Mouse (Mus musculus) kidney, embryonic 16.5 days (tissue): ENCODE results near the gene Ppp2r3c. TPM values are rescaled to one million over a fixed set of nuclear protein-coding genes. Genes with fewer than 3 reads are reported as not detected.
"Not testable (repeated sequence)": the region's sequence is repeated elsewhere in the genome, so short reads cannot be mapped to it uniquely, and the experiment has no call there.

Source experiments
- ATAC-seq: fragments of 200-750 bp; cut with Nextera tagmentation; 2 replicates; pipeline ENCODE4 v1.8.0; 2017; ENCODE audit warnings: moderate TSS enrichment; ENCODE audit not compliant: low FRiP score, low TSS enrichment
- H3K27ac ChIP-seq: fragments of 300-500 bp; sonication (generic); 2 replicates; pipeline ENCODE4 v1.5.1; 2014; ENCODE audit warnings: low read length
- H3K27me3 ChIP-seq: fragments of 300-500 bp; sonication (generic); 2 replicates; pipeline ENCODE4 v1.6.1; 2014; ENCODE audit warnings: low read length, control low read depth, mixed read lengths; ENCODE audit not compliant: insufficient read depth
- H3K36me3 ChIP-seq: fragments of 300-500 bp; sonication (generic); 2 replicates; pipeline ENCODE4 v1.6.1; 2014; ENCODE audit warnings: low read length, control low read depth, mixed read lengths; ENCODE audit not compliant: insufficient read depth
- H3K4me1 ChIP-seq: fragments of 300-500 bp; sonication (generic); 2 replicates; pipeline ENCODE4 v1.6.1; 2014; ENCODE audit warnings: low read length, control low read depth, mixed read lengths; ENCODE audit not compliant: insufficient read depth
- H3K4me2 ChIP-seq: fragments of 300-500 bp; sonication (generic); replicated peaks from 2 replicates; pipeline ENCODE4 v1.6.1; 2014; ENCODE audit warnings: low read depth, low read length
- H3K4me3 ChIP-seq: fragments of 300-500 bp; sonication (generic); 2 replicates; pipeline ENCODE4 v1.5.1; 2014; ENCODE audit warnings: mild to moderate bottlenecking, low read length
- H3K9ac ChIP-seq: fragments of 300-500 bp; sonication (generic); replicated peaks from 2 replicates; pipeline ENCODE4 v1.6.1; 2014; ENCODE audit warnings: low read length
- H3K9me3 ChIP-seq: fragments of 300-500 bp; sonication (generic); 2 replicates; pipeline ENCODE4 v1.6.1; 2016; ENCODE audit warnings: low read length, control low read depth
- WGBS: fragments of 180-500 bp; shearing (Covaris S2); extraction: QIAGEN DNeasy Blood & Tissue Kit; methylation state at CpG from one replicate; pipeline ENCODE4 v1.1.7; 2014; 5-methylcytosine and 5-hydroxymethylcytosine counted together
- polyA plus RNA-seq: library from polyadenylated mRNA; unstranded; fragments of >200 nt; fragmentation: Nextera tagmentation; extraction: Ambion mirVana; gene quantifications from 2 replicates; pipeline ENCODE4 v1.2.1, GENCODE M21; 2015

Gene Ppp2r3c
- polyA plus RNA-seq = 14.8 and 15.6 TPM in 2 replicates

- H3K36me3 ChIP-seq = peaks cover 16% of the 10 kb centered on the region
- H3K27ac ChIP-seq = peak within 1 kb of the TSS; percentile 95
- peak; percentile 95 for ATAC-seq
- no peaks in the 10 kb centered on the region for H3K27me3 ChIP-seq
- under 1% methylated on average over 55 of the region's 55 CpGs for WGBS
- H3K4me3 ChIP-seq = peak within 1 kb of the TSS; percentile 83
- H3K9me3 ChIP-seq = 0 out of 2 replicates have a peak, but pooled peaks cover 3% of the 10 kb centered on the region
- H3K4me1 ChIP-seq = peaks cover 32% of the 10 kb centered on the region
- H3K4me2 ChIP-seq = peak within 1 kb of the TSS; percentile 79
- peak within 1 kb of the TSS; percentile 84 for H3K9ac ChIP-seq
Measured at GRCm38 (mm10) chr12:55302485-55303441, at the start of gene Ppp2r3c. Ppp2r3c (minus strand) TSS chr12:55302998.

- no peak overlapping the region for H3K4me2 ChIP-seq
- H3K27ac ChIP-seq = 0 out of 2 replicates have a peak overlapping the region, but pooled peaks have one; percentile 1
- ATAC-seq = no peak
- no peak overlapping the region for H3K4me3 ChIP-seq
- H3K27me3 ChIP-seq = no peaks in the 10 kb centered on the region
- H3K9ac ChIP-seq = no peak overlapping the region
- no peaks in the 10 kb centered on the region for H3K4me1 ChIP-seq
- H3K36me3 ChIP-seq = no peaks in the 10 kb centered on the region
- 73% methylated on average over 13 of the region's 13 CpGs for WGBS
- H3K9me3 ChIP-seq = no peaks in the 10 kb centered on the region
Measured at GRCm38 (mm10) chr12:55344583-55344982, 41.8 kb upstream of the Ppp2r3c start.

GRCm38 (mm10) chr12:55343998-55344397, 41.2 kb upstream of the Ppp2r3c start:
- Histone ChIP-seq H3K27ac (no peak overlapping the region), H3K27me3 (no peaks in the 10 kb centered on the region), H3K4me3 (no peak overlapping the region), H3K9ac (no peak overlapping the region), H3K4me2 (no peak overlapping the region), H3K4me1 (no peaks in the 10 kb centered on the region), H3K9me3 (no peaks in the 10 kb centered on the region), H3K36me3 (no peaks in the 10 kb centered on the region)
- no peak for ATAC-seq
- WGBS = 84% methylated on average over 11 of the region's 11 CpGs

GRCm38 (mm10) chr12:55343045-55343444, 40.2 kb upstream of the Ppp2r3c start:
- H3K9me3 ChIP-seq, H3K4me2 ChIP-seq, ATAC-seq, H3K4me1 ChIP-seq, H3K4me3 ChIP-seq, H3K27me3 ChIP-seq, H3K9ac ChIP-seq, H3K27ac ChIP-seq, H3K36me3 ChIP-seq: not testable (repeated sequence)
- 73% methylated on average over 1 of the region's 1 CpGs for WGBS

- ATAC-seq, H3K4me2 ChIP-seq, H3K4me3 ChIP-seq, H3K27me3 ChIP-seq, H3K9ac ChIP-seq, H3K4me1 ChIP-seq, H3K27ac ChIP-seq, H3K9me3 ChIP-seq, H3K36me3 ChIP-seq: not testable (repeated sequence)
- WGBS = 83% methylated on average over 1 of the region's 2 CpGs
Measured at GRCm38 (mm10) chr12:55338490-55338889, 35.7 kb upstream of the Ppp2r3c start.

- no peaks in the 10 kb centered on the region for H3K27me3 ChIP-seq
- H3K4me1 ChIP-seq = no peaks in the 10 kb centered on the region
- WGBS = 89% methylated on average over 7 of the region's 7 CpGs
- H3K27ac ChIP-seq = no peak overlapping the region
- H3K9me3 ChIP-seq = no peaks in the 10 kb centered on the region
- H3K4me3 ChIP-seq = no peak overlapping the region
- H3K36me3 ChIP-seq = 0 out of 2 replicates have a peak, but pooled peaks cover 4% of the 10 kb centered on the region
- H3K9ac ChIP-seq = no peak overlapping the region
- H3K4me2 ChIP-seq = no peak overlapping the region
- no peak for ATAC-seq
Measured at GRCm38 (mm10) chr12:55333662-55334061, 30.9 kb upstream of the Ppp2r3c start.

- WGBS = 94% methylated on average over 7 of the region's 7 CpGs
- no peak overlapping the region for H3K4me2 ChIP-seq
- no peak overlapping the region for H3K4me3 ChIP-seq
- H3K27ac ChIP-seq = no peak overlapping the region
- 0 out of 2 replicates have a peak, but pooled peaks cover 7% of the 10 kb centered on the region for H3K36me3 ChIP-seq
- no peak for ATAC-seq
- no peaks in the 10 kb centered on the region for H3K27me3 ChIP-seq
- H3K9me3 ChIP-seq = no peaks in the 10 kb centered on the region
- H3K9ac ChIP-seq = no peak overlapping the region
- H3K4me1 ChIP-seq = no peaks in the 10 kb centered on the region
Measured at GRCm38 (mm10) chr12:55329351-55329750, 26.6 kb upstream of the Ppp2r3c start.

- ATAC-seq = no peak
- Histone ChIP-seq H3K4me1 (no peaks in the 10 kb centered on the region), H3K4me2 (no peak overlapping the region), H3K9ac (no peak overlapping the region), H3K27ac (no peak overlapping the region), H3K4me3 (no peak overlapping the region), H3K36me3 (0 out of 2 replicates have a peak, but pooled peaks cover 7% of the 10 kb centered on the region), H3K27me3 (no peaks in the 10 kb centered on the region), H3K9me3 (no peaks in the 10 kb centered on the region)
- WGBS = 77% methylated on average over 4 of the region's 4 CpGs
Measured at GRCm38 (mm10) chr12:55328784-55329183, 26.0 kb upstream of the Ppp2r3c start.

- H3K4me3 ChIP-seq = no peak overlapping the region
- H3K4me2 ChIP-seq = no peak overlapping the region
- no peaks in the 10 kb centered on the region for H3K4me1 ChIP-seq
- 94% methylated on average over 7 of the region's 7 CpGs for WGBS
- 0 out of 2 replicates have a peak, but pooled peaks cover 7% of the 10 kb centered on the region for H3K36me3 ChIP-seq
- H3K27ac ChIP-seq = no peak overlapping the region
- H3K9me3 ChIP-seq = no peaks in the 10 kb centered on the region
- no peaks in the 10 kb centered on the region for H3K27me3 ChIP-seq
- no peak overlapping the region for H3K9ac ChIP-seq
- no peak for ATAC-seq
Measured at GRCm38 (mm10) chr12:55325702-55326101, 22.9 kb upstream of the Ppp2r3c start.
